Mouse (Mus musculus) forebrain, embryonic 15.5 days (tissue): ENCODE results near the gene Tent4b. TPM values are rescaled to one million over a fixed set of nuclear protein-coding genes. Genes with fewer than 3 reads are reported as not detected.

Source experiments
- ATAC-seq: fragments of 200-750 bp; cut with Nextera tagmentation; replicated peaks from 2 replicates; pipeline ENCODE4 v1.8.0; 2017; ENCODE audit warnings: mild to moderate bottlenecking, moderate TSS enrichment, moderate library complexity
- H3K27ac ChIP-seq: fragments of 300-500 bp; sonication (generic); replicated peaks from 2 replicates; pipeline ENCODE4 v1.5.1; 2015; ENCODE audit warnings: mild to moderate bottlenecking, inconsistent platforms
- H3K27me3 ChIP-seq: fragments of 300-500 bp; sonication (generic); 2 replicates; pipeline ENCODE4 v1.6.1; 2015; ENCODE audit warnings: inconsistent platforms
- H3K36me3 ChIP-seq: fragments of 300-500 bp; sonication (generic); 2 replicates; pipeline ENCODE4 v1.6.1; 2015; ENCODE audit warnings: mild to moderate bottlenecking, inconsistent platforms
- H3K4me1 ChIP-seq: fragments of 300-500 bp; sonication (generic); 2 replicates; pipeline ENCODE4 v1.6.1; 2015; ENCODE audit warnings: inconsistent platforms
- H3K4me2 ChIP-seq: fragments of 300-500 bp; sonication (generic); replicated peaks from 2 replicates; pipeline ENCODE4 v1.6.1; 2015; ENCODE audit warnings: mild to moderate bottlenecking, inconsistent platforms
- H3K4me3 ChIP-seq: fragments of 300-500 bp; sonication (generic); 2 replicates; pipeline ENCODE4 v1.5.1; 2015; ENCODE audit warnings: mild to moderate bottlenecking, inconsistent platforms
- H3K9ac ChIP-seq: fragments of 300-500 bp; sonication (generic); replicated peaks from 2 replicates; pipeline ENCODE4 v1.6.1; 2015; ENCODE audit warnings: mild to moderate bottlenecking, inconsistent platforms
- H3K9me3 ChIP-seq: fragments of 300-500 bp; sonication (generic); 2 replicates; pipeline ENCODE4 v1.6.1; 2016; ENCODE audit warnings: inconsistent platforms
- WGBS: fragments of 180-500 bp; shearing (Covaris S2); methylation state at CpG from one replicate; pipeline ENCODE4 v1.1.7; 2015; ENCODE audit warnings: mixed read lengths; 5-methylcytosine and 5-hydroxymethylcytosine counted together
- polyA plus RNA-seq: library from polyadenylated mRNA; unstranded; fragments of >200 nt; fragmentation: Nextera tagmentation; extraction: Ambion mirVana; gene quantifications from 2 replicates; pipeline ENCODE4 v1.2.1, GENCODE M21; 2015

The Tent4b gene
- polyA plus RNA-seq, 1 experiment from 2014 or later = 10.2 TPM

DNA sequence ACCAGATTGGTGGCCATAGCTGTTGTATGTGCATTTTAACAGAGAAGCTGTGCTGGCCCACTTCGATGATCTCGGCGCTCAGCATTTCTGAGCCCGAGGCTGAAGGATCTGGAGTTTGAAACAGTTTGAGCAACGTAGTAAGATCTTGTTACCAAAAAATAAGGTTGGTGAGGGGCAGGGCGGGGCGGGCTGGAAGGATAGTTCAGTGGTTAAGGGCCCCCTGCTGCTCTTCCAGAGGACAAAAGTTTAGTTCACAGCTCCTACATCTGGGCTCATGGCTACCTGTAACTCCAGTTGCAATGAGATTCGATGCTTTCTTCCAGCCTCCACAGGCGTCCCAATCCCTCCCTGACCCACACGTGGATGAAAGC, 99.7 kb downstream of the Tent4b start:
- Histone ChIP-seq H3K4me1 (no peaks in the 10 kb centered on the region), H3K9ac (no peak overlapping the region), H3K4me3 (no peak overlapping the region), H3K36me3 (no peaks in the 10 kb centered on the region), H3K27ac (no peak overlapping the region), H3K27me3 (no peaks in the 10 kb centered on the region), H3K9me3 (no peaks in the 10 kb centered on the region), H3K4me2 (no peak overlapping the region)
- WGBS = 84% methylated on average over 10 of the region's 10 CpGs
- no peak for ATAC-seq

DNA sequence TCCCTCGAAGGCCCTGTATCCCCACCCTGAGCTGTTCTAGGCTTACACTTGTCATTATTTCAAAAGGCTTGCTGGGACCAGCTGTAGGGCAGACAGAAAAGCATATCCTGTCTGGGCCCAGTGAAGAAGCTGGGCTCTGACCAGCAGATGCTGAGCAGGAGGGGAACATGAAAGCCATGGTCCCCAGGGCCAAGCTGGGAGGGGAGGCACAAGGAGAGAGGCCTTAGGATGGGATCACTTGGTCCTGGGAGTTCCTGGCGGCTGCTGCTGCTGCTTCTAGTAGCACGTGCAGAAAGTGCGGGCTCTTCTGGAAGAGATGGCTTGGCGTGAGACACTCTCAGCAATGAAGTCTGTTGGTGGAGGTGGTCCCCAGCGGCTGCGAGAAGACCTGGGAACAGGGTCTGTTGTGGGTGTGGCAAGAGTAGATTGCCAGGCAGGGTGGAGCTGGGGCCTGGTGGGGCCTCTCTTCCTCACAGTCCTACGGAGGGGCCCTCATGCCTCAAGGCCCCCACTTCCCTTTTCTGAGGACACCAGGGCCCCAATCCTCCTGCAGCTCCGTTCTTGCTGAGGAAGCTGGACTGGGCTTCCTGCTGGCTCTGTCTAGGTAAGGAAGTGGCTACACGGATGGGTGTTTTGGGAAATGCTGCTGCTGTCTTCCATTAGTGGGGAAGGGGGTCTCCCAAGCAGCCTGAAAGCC, 101.0 kb downstream of the Tent4b start:
- H3K4me3 ChIP-seq = no peak overlapping the region
- WGBS = 88% methylated on average over 10 of the region's 10 CpGs
- H3K36me3 ChIP-seq = no peaks in the 10 kb centered on the region
- H3K4me1 ChIP-seq = no peaks in the 10 kb centered on the region
- no peak overlapping the region for H3K9ac ChIP-seq
- no peak for ATAC-seq
- H3K27me3 ChIP-seq = no peaks in the 10 kb centered on the region
- H3K4me2 ChIP-seq = no peak overlapping the region
- H3K27ac ChIP-seq = no peak overlapping the region
- no peaks in the 10 kb centered on the region for H3K9me3 ChIP-seq

DNA sequence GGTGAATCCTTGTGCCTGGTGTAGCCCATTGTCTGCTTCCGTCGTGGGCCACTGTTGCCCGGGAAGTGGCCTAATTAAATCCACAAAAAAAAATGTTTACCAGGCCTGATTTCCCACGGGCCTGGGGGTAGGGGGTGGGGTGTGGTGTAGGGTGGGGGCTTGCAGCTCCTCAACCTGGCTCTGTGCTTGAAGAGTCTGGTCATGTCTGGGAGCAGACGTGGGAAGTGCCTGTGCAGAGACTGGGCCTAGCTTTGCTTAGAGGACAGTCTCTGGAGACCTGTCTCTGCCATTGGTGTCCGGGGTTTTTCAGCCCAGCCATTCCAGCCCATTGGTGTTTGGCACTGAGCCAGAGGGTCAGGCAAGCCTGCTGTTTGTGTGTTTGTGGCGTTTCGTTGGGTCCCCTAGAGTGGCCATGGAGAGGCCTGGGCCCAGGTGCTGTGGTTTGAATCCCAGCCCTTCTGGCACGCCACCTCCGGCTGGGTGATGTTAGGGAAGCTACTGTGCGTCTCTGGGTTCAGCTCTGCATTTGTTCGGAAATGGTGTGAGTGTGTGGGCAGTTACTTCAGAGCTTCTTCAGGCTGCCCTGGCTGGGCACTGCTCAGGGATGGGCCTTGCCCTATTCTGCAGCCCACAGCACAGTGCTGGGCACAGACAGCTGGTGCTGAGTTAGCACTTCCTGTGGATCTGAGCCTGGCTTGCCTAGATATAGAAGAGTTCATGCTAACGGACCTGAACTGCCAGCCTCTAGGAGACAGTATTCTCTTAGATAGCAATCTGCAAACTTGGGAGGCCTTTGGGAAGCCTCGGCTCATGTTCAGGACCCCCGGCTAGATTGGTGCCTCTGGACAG, 102.8 kb downstream of the Tent4b start:
- no peak overlapping the region for H3K27ac ChIP-seq
- H3K36me3 ChIP-seq = no peaks in the 10 kb centered on the region
- no peak overlapping the region for H3K9ac ChIP-seq
- ATAC-seq = no peak
- no peaks in the 10 kb centered on the region for H3K4me1 ChIP-seq
- H3K9me3 ChIP-seq = no peaks in the 10 kb centered on the region
- H3K4me2 ChIP-seq = no peak overlapping the region
- 48% methylated on average over 15 of the region's 15 CpGs for WGBS
- no peaks in the 10 kb centered on the region for H3K27me3 ChIP-seq
- no peak overlapping the region for H3K4me3 ChIP-seq

DNA sequence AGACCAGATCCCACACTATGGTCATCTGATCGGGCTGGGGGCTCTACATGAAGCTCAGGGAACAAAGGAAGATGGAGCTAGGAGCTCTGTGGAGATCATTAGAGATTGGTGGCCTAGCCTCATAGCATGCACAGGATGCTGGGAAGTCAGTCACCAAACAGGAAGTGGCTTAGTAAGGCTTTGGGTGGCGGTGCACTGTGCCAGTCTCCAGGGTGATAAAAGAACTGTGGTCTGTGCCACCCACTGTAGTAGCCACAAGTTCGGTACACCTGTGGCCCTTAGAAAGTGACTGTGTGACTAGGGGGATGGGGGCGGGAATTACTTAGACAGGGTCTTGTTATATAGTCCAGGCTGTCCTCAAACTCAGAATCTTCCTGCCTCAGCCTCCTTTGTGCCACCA, 106.8 kb downstream of the Tent4b start:
- Histone ChIP-seq H3K27me3 (no peaks in the 10 kb centered on the region), H3K27ac (no peak overlapping the region), H3K36me3 (no peaks in the 10 kb centered on the region), H3K9ac (no peak overlapping the region), H3K9me3 (no peaks in the 10 kb centered on the region), H3K4me3 (no peak overlapping the region), H3K4me2 (no peak overlapping the region), H3K4me1 (no peaks in the 10 kb centered on the region)
- WGBS = 88% methylated on average over 4 of the region's 4 CpGs
- no peak for ATAC-seq

DNA sequence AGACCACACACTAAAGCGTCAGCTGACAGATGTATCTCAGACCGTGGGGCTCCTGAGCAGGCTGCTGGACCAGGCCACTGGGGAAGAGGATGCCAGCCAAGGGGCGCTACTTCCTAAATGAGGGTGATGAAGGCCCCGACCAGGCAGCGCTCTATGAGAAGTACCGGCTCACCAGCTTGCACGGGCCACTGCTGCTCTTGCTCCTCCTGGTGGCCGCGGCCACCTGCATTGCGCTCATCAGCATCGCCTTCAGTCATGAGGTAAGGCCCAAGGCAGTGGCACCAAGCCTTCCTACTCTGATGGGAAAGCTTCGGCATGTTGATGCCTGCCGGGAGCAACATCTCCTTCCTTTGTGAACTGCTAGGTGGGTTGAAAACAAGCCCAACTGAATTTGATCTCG, 107.5 kb downstream of the Tent4b start:
- WGBS = 73% methylated on average over 14 of the region's 14 CpGs
- Histone ChIP-seq H3K9ac (no peak overlapping the region), H3K27me3 (no peaks in the 10 kb centered on the region), H3K4me1 (no peaks in the 10 kb centered on the region), H3K27ac (no peak overlapping the region), H3K4me2 (no peak overlapping the region), H3K4me3 (no peak overlapping the region), H3K9me3 (no peaks in the 10 kb centered on the region), H3K36me3 (no peaks in the 10 kb centered on the region)
- no peak for ATAC-seq

DNA sequence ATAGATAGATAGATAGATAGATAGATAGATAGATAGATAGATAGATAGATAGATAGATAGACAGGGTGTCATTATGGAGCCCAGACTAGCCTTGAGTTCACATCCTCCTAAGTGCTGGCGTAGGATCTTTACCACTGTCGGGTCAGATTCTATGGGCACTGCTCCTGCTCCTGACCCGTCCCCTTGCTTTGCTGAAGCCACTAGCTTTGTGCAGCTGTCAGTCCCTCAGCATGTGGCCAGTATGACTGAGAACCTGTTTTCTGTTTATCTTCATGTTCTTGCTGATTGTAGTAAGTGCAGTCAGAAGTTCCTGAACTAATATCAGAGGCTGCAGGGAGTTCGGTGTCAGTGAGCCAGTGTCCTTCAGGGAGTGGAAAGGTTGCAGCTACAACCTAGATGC, 108.7 kb downstream of the Tent4b start:
- no peak for ATAC-seq
- Histone ChIP-seq H3K9ac (no peak overlapping the region), H3K4me3 (no peak overlapping the region), H3K27me3 (no peaks in the 10 kb centered on the region), H3K4me1 (no peaks in the 10 kb centered on the region), H3K4me2 (no peak overlapping the region), H3K36me3 (no peaks in the 10 kb centered on the region), H3K9me3 (no peaks in the 10 kb centered on the region), H3K27ac (no peak overlapping the region)
- 91% methylated on average over 4 of the region's 4 CpGs for WGBS

Other genes with a start within 250 kb of the Tent4b start
- 17.7 and 19.6 TPM in 2 replicates for gene Zfp423, start 239.6 kb upstream of the Tent4b start, polyA plus RNA-seq
- 48.4 and 48.9 TPM in 2 replicates for gene Cnep1r1, start 80.4 kb upstream of the Tent4b start, polyA plus RNA-seq
- gene Heatr3, start 61.4 kb upstream of the Tent4b start, polyA plus RNA-seq = 38.0 and 40.7 TPM in 2 replicates
- gene Adcy7, start 73.2 kb downstream of the Tent4b start, polyA plus RNA-seq = 1.4 and 1.5 TPM in 2 replicates
- 65.4 and 68.7 TPM in 2 replicates for gene Brd7, start 163.0 kb downstream of the Tent4b start, polyA plus RNA-seq